ENCODE assay signal across 14 mouse cellular contexts in genomic region chr12:40381824-40382223, GRCm38 (mm10).
DNase-seq lines count a peak whose midpoint lies in the region; ATAC-seq and TF ChIP-seq lines count a peak whose summit lies in the region.
"Had no signal": no experiment of that assay in that cellular context is flagged by ENCODE, and none has a peak within 500 bp of the region (broad histone marks: within the 10 kb centered on the region; RNA-seq: fewer than 3 reads in every experiment).

No protein-coding gene starts in this region.

- TF ChIP-seq RAD21 in CH12.LX (IDR thresholded peaks at IDR 0.05; ENCODE audit: low read depth, low read length), result no peak

- peak overlapping the region; percentile 78 for H3K27ac ChIP-seq in layer of hippocampus, adult 2 months
- H3K27ac ChIP-seq in CH12.LX (ENCODE audit: insufficient read depth, low read depth), result peak overlapping the region; percentile 30
- peak overlapping the region; percentile 37; the same call in 1 of the 2 replicates for H3K27ac ChIP-seq in cortical plate, adult 2 months (ENCODE audit: insufficient read depth, low read length)
- H3K27ac ChIP-seq in forebrain, embryonic 15.5 days (replicated peaks), result no peak overlapping the region
- H3K27ac ChIP-seq: hindbrain, embryonic 10.5 days; intestine, embryonic 15.5 days; limb, embryonic 15.5 days had no signal

- H3K36me3 ChIP-seq in CH12.LX (replicated peaks in 1 of 2; ENCODE audit: control insufficient read depth in 1 of 2, insufficient read depth in 1 of 2, low read length in 1 of 2), result peaks cover 0 to 7% of the 10 kb centered on the region in 2 experiments
- no peaks in the 10 kb centered on the region for H3K36me3 ChIP-seq in forebrain, embryonic 15.5 days
- H3K36me3 ChIP-seq: hindbrain, embryonic 10.5 days; intestine, embryonic 15.5 days; limb, embryonic 15.5 days had no signal

- DNase-seq in layer of hippocampus, adult 2 months (ENCODE audit: low spot score in 2 of 2), result no peak
- no peak for DNase-seq in layer of hippocampus, postnatal 25 days (ENCODE audit: extremely low spot score in 1 of 2, low spot score in 1 of 2)
- DNase-seq in CH12.LX (ENCODE audit: extremely low read depth), result peak; percentile 47
- DNase-seq in kidney, postnatal 36 days, result peak; percentile 18 to 31
- DNase-seq in spleen, postnatal 10 days (ENCODE audit: low spot score in 2 of 2), result no peak
- no peak for DNase-seq in thymus, postnatal 10 days (ENCODE audit: low spot score in 2 of 2)
- DNase-seq: cerebellum, adult 11-12 months; lung, postnatal 14 days; right cerebral cortex, postnatal 25 days had no signal

- in situ Hi-C loops in CH12.LX (cut with MboI; ENCODE audit: low pct_ligation_motif_present, low pct_unique_long_range_greater_than_20kb, low sequenced_read_pairs), result no loop called here

- dilution Hi-C loops in CH12.LX (cut with MboI; ENCODE audit: extremely low pct_ligation_motif_present, extremely low pct_unique_long_range_greater_than_20kb, low sequenced_read_pairs), result no loop called here

- H3K79me2 ChIP-seq in CH12.LX (replicated peaks; ENCODE audit: control insufficient read depth, extremely low read depth, insufficient read depth, poor library complexity, severe bottlenecking), result no peaks in the 10 kb centered on the region

- H3K4me2 ChIP-seq in CH12.LX (ENCODE audit: insufficient read depth, low read depth, poor library complexity, severe bottlenecking), result peak overlapping the region; percentile 69
- no peak overlapping the region for H3K4me2 ChIP-seq in forebrain, embryonic 15.5 days (replicated peaks)
- H3K4me2 ChIP-seq: limb, embryonic 15.5 days had no signal

- no peak for TF ChIP-seq CTCF in layer of hippocampus, adult 2 months (conservative IDR thresholded peaks at IDR 0.05)
- no peak for TF ChIP-seq CTCF in CH12.LX (conservative IDR thresholded peaks at IDR 0.05 in 1 of 2, IDR thresholded peaks at IDR 0.05 in 1 of 2; ENCODE audit: low read depth in 2 of 2, low read length in 2 of 2)
- no peak for TF ChIP-seq CTCF in cortical plate, adult 2 months (IDR thresholded peaks at IDR 0.05; ENCODE audit: extremely low read depth, insufficient read depth, low read length)

- H3K4me3 ChIP-seq in layer of hippocampus, adult 2 months, result no peak overlapping the region; the same call in 1 of the 2 replicates
- H3K4me3 ChIP-seq in CH12.LX (replicated peaks in 1 of 3; ENCODE audit: low read depth in 2 of 3, low read length in 2 of 3, poor library complexity in 1 of 3), result peak overlapping the region; percentile 17 to 44 (median 36)
- H3K4me3 ChIP-seq in cortical plate, adult 2 months (ENCODE audit: insufficient read depth, low read length), result peak overlapping the region; percentile 41; the same call in 1 of the 2 replicates
- no peak overlapping the region for H3K4me3 ChIP-seq in forebrain, embryonic 15.5 days
- H3K4me3 ChIP-seq: hindbrain, embryonic 10.5 days; intestine, embryonic 15.5 days; limb, embryonic 15.5 days had no signal

- H3K4me1 ChIP-seq in CH12.LX (ENCODE audit: control insufficient read depth in 1 of 2, insufficient read depth in 2 of 2), result peaks cover 10 to 48% of the 10 kb centered on the region in 2 experiments
- H3K4me1 ChIP-seq in cortical plate, adult 2 months (ENCODE audit: control insufficient read depth, insufficient read depth, low read length), result peaks cover 8% of the 10 kb centered on the region
- peaks cover 14% of the 10 kb centered on the region; the same call in 1 of the 2 replicates for H3K4me1 ChIP-seq in forebrain, embryonic 15.5 days
- H3K4me1 ChIP-seq: hindbrain, embryonic 10.5 days; intestine, embryonic 15.5 days; limb, embryonic 15.5 days had no signal

- no peaks in the 10 kb centered on the region for H3K9me3 ChIP-seq in CH12.LX (replicated peaks; ENCODE audit: low read length)
- no peaks in the 10 kb centered on the region for H3K9me3 ChIP-seq in forebrain, embryonic 15.5 days
- H3K9me3 ChIP-seq: hindbrain, embryonic 10.5 days; intestine, embryonic 15.5 days; limb, embryonic 15.5 days had no signal

- peak overlapping the region; percentile 56 for H3K9ac ChIP-seq in CH12.LX (ENCODE audit: insufficient read depth, low read depth)
- H3K9ac ChIP-seq in forebrain, embryonic 15.5 days (replicated peaks), result no peak overlapping the region
- H3K9ac ChIP-seq: intestine, embryonic 15.5 days; limb, embryonic 15.5 days had no signal

- H3K27me3 ChIP-seq in CH12.LX (replicated peaks), result no peaks in the 10 kb centered on the region
- H3K27me3 ChIP-seq in forebrain, embryonic 15.5 days, result no peaks in the 10 kb centered on the region
- H3K27me3 ChIP-seq: intestine, embryonic 15.5 days; limb, embryonic 15.5 days had no signal

- 91% methylated on average over 11 of the region's 11 CpGs for WGBS in forebrain, embryonic 15.5 days

- TF ChIP-seq POLR2A in CH12.LX (IDR thresholded peaks at IDR 0.05; ENCODE audit: low read depth, low read length), result no peak
- TF ChIP-seq POLR2A in cortical plate, adult 2 months (IDR thresholded peaks at IDR 0.05; ENCODE audit: extremely low read depth, insufficient read depth, low read length), result no peak

- no peak for ATAC-seq in forebrain, embryonic 15.5 days (replicated peaks)
- ATAC-seq: intestine, embryonic 15.5 days had no signal

- no peak for TF ChIP-seq EP300 in CH12.LX (IDR thresholded peaks at IDR 0.05; ENCODE audit: low read length)

TF ChIP-seq in CH12.LX, 34 proteins besides CTCF, POLR2A, EP300 and RAD21:
- no peak for TF ChIP-seq ZNF384 (IDR thresholded peaks at IDR 0.05; ENCODE audit: low read depth, low read length)
- TF ChIP-seq NRF1 (IDR thresholded peaks at IDR 0.05; ENCODE audit: low read depth, low read length), result no peak
- TF ChIP-seq MAZ (IDR thresholded peaks at IDR 0.05; ENCODE audit: low read depth, low read length), result no peak
- no peak for TF ChIP-seq USF1 (IDR thresholded peaks at IDR 0.05; ENCODE audit: low read depth, low read length)
- 0 out of 2 replicates have a peak, but pooled peaks have one; percentile 17 for TF ChIP-seq MEF2A (IDR thresholded peaks at IDR 0.05; ENCODE audit: borderline replicate concordance, low read depth, low read length)
- TF ChIP-seq ELF1 (IDR thresholded peaks at IDR 0.05; ENCODE audit: low read depth, low read length), result no peak
- TF ChIP-seq BHLHE40 (IDR thresholded peaks at IDR 0.05; ENCODE audit: low read depth, low read length), result peak; percentile 26; the same call in 1 of the 2 replicates

Comparison
In these comparisons a context has a peak if more than half of its experiments do, and no peak if none do; other contexts are left out.
1. DNase-seq: peak in CH12.LX (single experiment) and kidney, postnatal 36 days (2 of 2); none in layer of hippocampus, adult 2 months (0 of 2), layer of hippocampus, postnatal 25 days (0 of 2), spleen, postnatal 10 days (0 of 2) and thymus, postnatal 10 days (0 of 2).
2. H3K4me3 ChIP-seq: peak in CH12.LX (3 of 3) and cortical plate, adult 2 months (single experiment); none in layer of hippocampus, adult 2 months (single experiment) and forebrain, embryonic 15.5 days (single experiment).